ENCODE assay signal across 32 mouse cellular contexts in the genomic region with DNA sequence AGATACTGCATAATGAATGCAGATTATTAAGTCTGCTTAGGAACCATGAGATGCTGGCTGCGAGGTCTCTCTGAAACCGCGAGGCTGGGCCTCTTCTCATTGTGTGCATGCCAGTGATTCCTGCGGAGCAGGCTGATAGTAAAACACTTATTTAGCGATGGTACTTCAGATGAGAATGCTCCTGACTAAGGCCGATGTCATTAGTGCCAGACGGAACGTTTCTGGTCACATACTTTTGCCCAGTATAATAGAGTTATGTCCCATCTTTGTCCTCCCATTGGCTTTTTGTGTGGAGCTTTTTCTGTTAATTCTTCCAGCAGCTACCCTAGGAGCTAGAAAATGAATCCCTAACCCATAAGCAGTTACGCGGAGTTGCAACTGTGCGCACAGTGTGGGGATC. TPM values are rescaled to one million over a fixed set of nuclear protein-coding genes. Genes with fewer than 3 reads are reported as not detected.
A peak's percentile ranks its signal among the peaks of the same experiment; 100 is the strongest.
DNase-seq lines count a peak whose midpoint lies in the region; ATAC-seq and TF ChIP-seq lines count a peak whose summit lies in the region.
"Had no signal": no experiment of that assay in that cellular context is flagged by ENCODE, and none has a peak within 500 bp of the region (broad histone marks: within the 10 kb centered on the region; RNA-seq: fewer than 3 reads in every experiment).

No protein-coding gene starts in this region.

- peak overlapping the region; percentile 29; the same call in 1 of the 2 replicates for H3K27ac ChIP-seq in heart, embryonic 11.5 days (ENCODE audit: low read depth, low read length)
- H3K27ac ChIP-seq in heart, embryonic 16.5 days (ENCODE audit: low read length): peak overlapping the region; percentile 80
- H3K27ac ChIP-seq: embryonic facial prominence, embryonic 10.5 days; embryonic facial prominence, embryonic 15.5 days; forebrain, embryonic 13.5 days; heart, adult 2 months; hindbrain, embryonic 12.5 days; hindbrain, postnatal 0 days; intestine, embryonic 15.5 days; liver, embryonic 12.5 days; midbrain, embryonic 15.5 days; stomach, postnatal 0 days had no signal

- no peak overlapping the region for H3K4me2 ChIP-seq in heart, embryonic 11.5 days
- H3K4me2 ChIP-seq in heart, embryonic 16.5 days (ENCODE audit: low read depth, low read length): peak overlapping the region; percentile 11; the same call in 1 of the 2 replicates
- H3K4me2 ChIP-seq: embryonic facial prominence, embryonic 15.5 days; forebrain, embryonic 13.5 days; hindbrain, embryonic 12.5 days; intestine, embryonic 15.5 days; liver, embryonic 12.5 days; midbrain, embryonic 15.5 days had no signal

- TF ChIP-seq CTCF in brain, embryonic 14.5 days (IDR thresholded peaks at IDR 0.05; ENCODE audit: borderline replicate concordance, extremely low read depth, insufficient read depth, insufficient read length): no peak

- no peak overlapping the region for H3K4me3 ChIP-seq in heart, embryonic 11.5 days (ENCODE audit: low read depth, low read length)
- no peak overlapping the region for H3K4me3 ChIP-seq in heart, embryonic 16.5 days (ENCODE audit: low read length)
- H3K4me3 ChIP-seq: embryonic facial prominence, embryonic 10.5 days; embryonic facial prominence, embryonic 15.5 days; forebrain, embryonic 13.5 days; heart, adult 2 months; hindbrain, embryonic 12.5 days; intestine, embryonic 15.5 days; liver, embryonic 12.5 days; megakaryocyte, embryonic 14.5 days; midbrain, embryonic 15.5 days had no signal

- DNase-seq in heart, postnatal 4 days: no peak
- DNase-seq in heart, adult 18-20 months: no peak
- peak; percentile 35 for DNase-seq in lung, postnatal 36 days
- DNase-seq in lung, postnatal 10 days: no peak
- peak; percentile 40 for DNase-seq in brain, embryonic 14.5 days (ENCODE audit: low read depth)
- DNase-seq in adrenal gland, adult (ENCODE audit: inconsistent age in 2 of 2, low spot score in 1 of 2): no peak
- DNase-seq: adrenal gland, adult 2 months; cerebellum, adult 8-10 months; cerebellum, postnatal 25 days; gastrocnemius, postnatal 25 days; heart, adult 2 months; kidney, postnatal 36 days; layer of hippocampus, postnatal 36 days; left cerebral cortex, postnatal 4 days; liver, postnatal 0 days; lung, postnatal 4 days; right cerebral cortex, postnatal 4 days; thymus, adult 18-20 months; thymus, postnatal 25 days had no signal

- H3K4me1 ChIP-seq in heart, embryonic 11.5 days (ENCODE audit: control insufficient read depth, insufficient read depth, low read length): peaks cover 17% of the 10 kb centered on the region; the same call in 1 of the 2 replicates
- H3K4me1 ChIP-seq in heart, embryonic 16.5 days (ENCODE audit: control insufficient read depth, insufficient read depth, low read length): peaks cover 33% of the 10 kb centered on the region
- H3K4me1 ChIP-seq: intestine, embryonic 15.5 days; liver, embryonic 12.5 days; megakaryocyte, embryonic 14.5 days had no signal

- H3K9me3 ChIP-seq in heart, embryonic 11.5 days (replicated peaks; ENCODE audit: control insufficient read depth, low read length): no peaks in the 10 kb centered on the region
- no peaks in the 10 kb centered on the region for H3K9me3 ChIP-seq in heart, embryonic 16.5 days (replicated peaks; ENCODE audit: control insufficient read depth, low read length)
- H3K9me3 ChIP-seq: embryonic facial prominence, embryonic 10.5 days; embryonic facial prominence, embryonic 15.5 days; forebrain, embryonic 13.5 days; hindbrain, embryonic 12.5 days; intestine, embryonic 15.5 days; liver, embryonic 12.5 days; megakaryocyte, embryonic 14.5 days; midbrain, embryonic 15.5 days had no signal

- no peaks in the 10 kb centered on the region for H3K27me3 ChIP-seq in heart, embryonic 11.5 days (ENCODE audit: control insufficient read depth, insufficient read depth, low read length)
- no peaks in the 10 kb centered on the region for H3K27me3 ChIP-seq in heart, embryonic 16.5 days (ENCODE audit: control insufficient read depth, insufficient read depth, low read length)
- H3K27me3 ChIP-seq: embryonic facial prominence, embryonic 15.5 days; forebrain, embryonic 13.5 days; hindbrain, embryonic 12.5 days; intestine, embryonic 15.5 days; liver, embryonic 12.5 days; midbrain, embryonic 15.5 days had no signal

- 0 out of 2 replicates have a peak overlapping the region, but pooled peaks have one; percentile 10 for H3K9ac ChIP-seq in heart, embryonic 11.5 days (ENCODE audit: low read depth, low read length)
- 0 out of 2 replicates have a peak overlapping the region, but pooled peaks have one; percentile 17 for H3K9ac ChIP-seq in heart, embryonic 16.5 days (ENCODE audit: low read length)
- H3K9ac ChIP-seq: embryonic facial prominence, embryonic 15.5 days; forebrain, embryonic 13.5 days; hindbrain, embryonic 12.5 days; intestine, embryonic 15.5 days; liver, embryonic 12.5 days; liver, postnatal 0 days; midbrain, embryonic 15.5 days had no signal

- WGBS in heart, embryonic 11.5 days (ENCODE audit: insufficient replicate concordance): 62% methylated on average over 11 of the region's 11 CpGs
- WGBS in heart, embryonic 16.5 days: 53% methylated on average over 11 of the region's 11 CpGs

- ATAC-seq in heart, embryonic 11.5 days (replicated peaks; ENCODE audit: insufficient number of reproducible peaks, low FRiP score, low TSS enrichment): no peak
- ATAC-seq in heart, embryonic 16.5 days (replicated peaks; ENCODE audit: extremely low read depth, insufficient read depth, low FRiP score): no peak
- ATAC-seq: forebrain, embryonic 13.5 days; hindbrain, postnatal 0 days; intestine, embryonic 15.5 days; liver, embryonic 12.5 days; liver, postnatal 0 days; midbrain, embryonic 15.5 days had no signal

- no peaks in the 10 kb centered on the region; the same call in 1 of the 2 replicates for H3K36me3 ChIP-seq in heart, embryonic 11.5 days (ENCODE audit: control insufficient read depth, insufficient read depth, low read length)
- H3K36me3 ChIP-seq in heart, embryonic 16.5 days (ENCODE audit: control insufficient read depth, insufficient read depth): no peaks in the 10 kb centered on the region
- H3K36me3 ChIP-seq: embryonic facial prominence, embryonic 15.5 days; intestine, embryonic 15.5 days; liver, embryonic 12.5 days; midbrain, embryonic 15.5 days had no signal

- TF ChIP-seq POLR2A in brain, embryonic 14.5 days (IDR thresholded peaks at IDR 0.05; ENCODE audit: borderline replicate concordance, extremely low read depth, insufficient read depth, insufficient read length, poor library complexity, severe bottlenecking): no peak

RNA-seq across cellular contexts. Expression of a gene that starts 15.4 kb away (rescaled TPM):
- polyA plus RNA-seq in heart, embryonic 11.5 days (2014; fragmentation: Nextera tagmentation; extraction: Ambion mirVana): 113 and 124 TPM in 2 replicates
- 10 to 100 TPM; 42.8 to 45.3 TPM for total RNA-seq in heart, postnatal 4 days (2021)
- 116 and 118 TPM in 2 replicates for polyA plus RNA-seq in heart, embryonic 16.5 days (2015; fragmentation: Nextera tagmentation; extraction: Ambion mirVana)
- total RNA-seq in heart, adult 18-20 months (2021): 10 to 100 TPM; 21.5 to 23.9 TPM
- 37.5 and 46.5 TPM in 2 replicates for polyA plus RNA-seq in brain, embryonic 14.5 days (2012; rRNA removed)
- total RNA-seq: neutrophil, adult 5-6 weeks had no signal

RNA-seq across cellular contexts. Expression of a gene that starts 18.9 kb away (rescaled TPM):
- polyA plus RNA-seq in heart, embryonic 11.5 days (2014; fragmentation: Nextera tagmentation; extraction: Ambion mirVana): 9.2 and 11.8 TPM in 2 replicates
- 10 to 100 TPM; 18.6 to 19.2 TPM for total RNA-seq in heart, postnatal 4 days (2021)
- 23.9 and 26.1 TPM in 2 replicates for polyA plus RNA-seq in heart, embryonic 16.5 days (2015; fragmentation: Nextera tagmentation; extraction: Ambion mirVana)
- total RNA-seq in heart, adult 18-20 months (2021): 10 to 100 TPM; 13.1 to 13.5 TPM
- polyA plus RNA-seq in brain, embryonic 14.5 days (2012; rRNA removed): 6.6 and 7.3 TPM in 2 replicates

Comparison
In these comparisons a context has a peak if more than half of its experiments do, and no peak if none do; other contexts are left out.
1. DNase-seq: peak in lung, postnatal 36 days (single experiment) and brain, embryonic 14.5 days (single experiment); none in heart, postnatal 4 days (single experiment), heart, adult 18-20 months (0 of 2), lung, postnatal 10 days (single experiment) and adrenal gland, adult (0 of 2).